In genomic region chr13:9765537-9765851, GRCm38 (mm10) we compare ENCODE assay signal across 8 mouse cellular contexts. TPM values are rescaled to one million over a fixed set of nuclear protein-coding genes. Genes with fewer than 3 reads are reported as not detected.
DNase-seq lines count a peak whose midpoint lies in the region; ATAC-seq and TF ChIP-seq lines count a peak whose summit lies in the region.

No protein-coding gene starts in this region.

- peaks cover 19% of the 10 kb centered on the region for H3K4me1 ChIP-seq in forebrain, embryonic 16.5 days (replicated peaks; ENCODE audit: control insufficient read depth, insufficient read depth, low read length)
- H3K4me1 ChIP-seq in liver, embryonic 15.5 days (replicated peaks) = peaks cover 30% of the 10 kb centered on the region

- H3K9me3 ChIP-seq in forebrain, embryonic 16.5 days (ENCODE audit: control insufficient read depth, low read length) = no peaks in the 10 kb centered on the region
- no peaks in the 10 kb centered on the region for H3K9me3 ChIP-seq in liver, embryonic 15.5 days (replicated peaks)

- intact Hi-C loops in gastrocnemius, adult 2 months (cut with DNase I) = loop anchor here (5.0 kb wide), 1 partner anchor 83 kb away; no protein-coding TSS in a partner anchor

- H3K27ac ChIP-seq in gastrocnemius, adult 2 months = peak overlapping the region; percentile 95
- H3K27ac ChIP-seq in forebrain, embryonic 16.5 days (ENCODE audit: low read length) = peak overlapping the region; percentile 98
- H3K27ac ChIP-seq in liver, embryonic 15.5 days (replicated peaks) = no peak overlapping the region

- DNase-seq in gastrocnemius, adult 2 months = no peak
- DNase-seq in gastrocnemius, postnatal 25 days = no peak
- peak; percentile 24 to 33 for DNase-seq in B cell, adult 2 months
- DNase-seq in adrenal gland, adult 8-10 months = no peak
- DNase-seq in urinary bladder, adult 18-20 months (ENCODE audit: low spot score in 2 of 2) = no peak
- DNase-seq in natural killer cell, adult 2 months (ENCODE audit: low spot score in 2 of 2) = no peak

- WGBS in forebrain, embryonic 16.5 days = 3% methylated on average over 4 of the region's 4 CpGs
- 10% methylated on average over 4 of the region's 4 CpGs for WGBS in liver, embryonic 15.5 days (ENCODE audit: insufficient replicate concordance)

- ATAC-seq in forebrain, embryonic 16.5 days = no peak
- ATAC-seq in liver, embryonic 15.5 days (ENCODE audit: insufficient read depth) = no peak

- TF ChIP-seq CTCF in gastrocnemius, adult 2 months (IDR thresholded peaks at IDR 0.05) = no peak

- H3K9ac ChIP-seq in forebrain, embryonic 16.5 days (replicated peaks; ENCODE audit: low read depth, low read length) = peak overlapping the region; percentile 97
- no peak overlapping the region for H3K9ac ChIP-seq in liver, embryonic 15.5 days

- peak overlapping the region; percentile 92 for H3K4me3 ChIP-seq in gastrocnemius, adult 2 months
- peak overlapping the region; percentile 99 for H3K4me3 ChIP-seq in forebrain, embryonic 16.5 days (replicated peaks; ENCODE audit: low read length)
- H3K4me3 ChIP-seq in liver, embryonic 15.5 days (replicated peaks) = peak overlapping the region; percentile 85

- H3K4me2 ChIP-seq in forebrain, embryonic 16.5 days (ENCODE audit: low read length) = peak overlapping the region; percentile 74
- H3K4me2 ChIP-seq in liver, embryonic 15.5 days = peak overlapping the region; percentile 94

- no peaks in the 10 kb centered on the region for H3K27me3 ChIP-seq in forebrain, embryonic 16.5 days (replicated peaks; ENCODE audit: control insufficient read depth, insufficient read depth, low read length)
- H3K27me3 ChIP-seq in liver, embryonic 15.5 days = peaks cover 20% of the 10 kb centered on the region

- H3K36me3 ChIP-seq in forebrain, embryonic 16.5 days (ENCODE audit: control insufficient read depth, insufficient read depth) = no peaks in the 10 kb centered on the region
- no peaks in the 10 kb centered on the region for H3K36me3 ChIP-seq in liver, embryonic 15.5 days (replicated peaks)

RNA-seq across cellular contexts. Expression of gene Zmynd11, which starts 0.4 kb away (rescaled TPM):
- 100 to 1,000 TPM in 1 of 2 experiments, 10 to 100 TPM in 1; 94.2 to 104 TPM for total RNA-seq in gastrocnemius, adult 2 months (2021)
- 10 to 100 TPM; 74.9 to 76.2 TPM for total RNA-seq in gastrocnemius, postnatal 25 days (2021)
- 198 and 210 TPM in 2 replicates for polyA plus RNA-seq in forebrain, embryonic 16.5 days (2015; fragmentation: Nextera tagmentation; extraction: Ambion mirVana)
- polyA plus RNA-seq in liver, embryonic 15.5 days (2015; fragmentation: Nextera tagmentation; extraction: Ambion mirVana) = 21.5 and 21.8 TPM in 2 replicates
- 100 to 1,000 TPM; 135 to 205 (median 162) TPM for total RNA-seq in adrenal gland, adult 8-10 months (2022)

Comparison
In these comparisons a context has a peak if more than half of its experiments do, and no peak if none do; other contexts are left out.
1. DNase-seq: peak in B cell, adult 2 months (2 of 2); none in gastrocnemius, adult 2 months (single experiment), gastrocnemius, postnatal 25 days (single experiment), adrenal gland, adult 8-10 months (single experiment), urinary bladder, adult 18-20 months (0 of 2) and natural killer cell, adult 2 months (0 of 2).
2. Peak in every context shown above with its lines, with median percentiles within 50 percentile points of each other: H3K4me3 ChIP-seq.